Mouse (Mus musculus): Measurements from ENCODE around the gene Smco2.

Smco2 gene

DNA sequence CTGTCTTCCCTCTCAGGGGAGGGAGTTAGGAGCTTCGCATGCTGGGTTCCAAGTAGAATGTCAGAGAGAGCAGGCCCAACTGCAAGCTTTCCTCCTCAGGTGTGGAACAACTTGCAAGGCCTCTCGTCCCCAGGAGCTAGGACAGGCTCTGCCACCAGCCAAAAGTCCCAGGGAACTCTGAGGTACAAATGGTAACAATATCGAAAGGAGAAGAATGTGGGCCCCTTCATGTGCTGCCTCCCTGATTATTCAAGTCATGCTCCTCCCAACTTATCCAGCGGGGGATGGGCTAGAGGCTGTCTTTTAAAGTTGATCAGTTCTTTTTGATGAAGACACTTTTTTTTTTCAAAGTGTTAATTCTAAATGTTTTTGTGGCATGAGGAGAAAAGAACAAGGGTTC, at the start of gene Smco2:
Gene Smco2 (plus strand): TSS at position 55 of the 400 bp plus-strand sequence.
- in situ Hi-C loops (cut with MboI; ENCODE audit: low pct_unique_long_range_greater_than_20kb in 1 of 2, low sequenced_read_pairs in 2 of 2, unreplicated experiment in 1 of 2) = no loop called here

DNA sequence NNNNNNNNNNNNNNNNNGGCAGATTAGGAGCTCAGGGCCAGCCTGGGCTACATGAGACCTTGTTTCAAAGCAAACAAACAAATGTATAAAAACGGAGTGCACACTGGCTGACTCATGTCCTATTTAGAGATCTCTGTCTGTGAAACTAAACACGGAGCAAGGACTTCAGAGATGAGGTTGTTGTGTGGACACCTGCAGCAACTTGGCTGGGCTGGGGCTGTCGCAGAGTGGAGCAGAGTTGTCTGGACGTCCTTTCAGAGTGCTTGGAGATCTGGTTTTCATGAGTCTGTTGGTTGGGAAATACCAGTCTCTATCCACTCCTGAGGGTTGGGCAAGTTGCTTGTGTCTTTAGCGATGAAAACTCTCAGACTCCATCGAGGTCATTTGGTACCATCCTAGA, 39.9 kb upstream of the Smco2 start:
- in situ Hi-C loops (cut with MboI; ENCODE audit: low pct_unique_long_range_greater_than_20kb in 1 of 2, low sequenced_read_pairs in 2 of 2, unreplicated experiment in 1 of 2) = no loop called here

DNA sequence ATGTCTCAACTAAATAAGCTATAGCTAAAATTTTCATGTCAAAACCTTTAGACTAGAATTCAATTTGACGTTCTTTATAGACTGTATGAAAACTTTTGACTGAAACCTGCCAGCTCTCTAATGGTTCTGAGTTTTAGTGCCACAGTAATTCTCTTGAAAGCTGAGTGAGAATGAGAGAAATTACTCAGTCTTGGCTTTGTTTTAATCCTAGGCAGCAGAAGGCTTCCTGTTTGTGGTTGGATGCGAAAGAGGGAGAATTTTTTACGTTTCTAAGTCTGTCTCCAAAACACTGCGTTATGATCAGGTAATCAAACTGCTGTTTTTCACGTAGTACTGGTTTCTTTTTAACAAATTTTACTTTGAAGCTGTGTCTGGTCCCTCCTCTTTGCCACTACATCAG, 36.9 kb upstream of the Smco2 start:
- in situ Hi-C loops (cut with MboI; ENCODE audit: low pct_unique_long_range_greater_than_20kb in 1 of 2, low sequenced_read_pairs in 2 of 2, unreplicated experiment in 1 of 2) = no loop called here

DNA sequence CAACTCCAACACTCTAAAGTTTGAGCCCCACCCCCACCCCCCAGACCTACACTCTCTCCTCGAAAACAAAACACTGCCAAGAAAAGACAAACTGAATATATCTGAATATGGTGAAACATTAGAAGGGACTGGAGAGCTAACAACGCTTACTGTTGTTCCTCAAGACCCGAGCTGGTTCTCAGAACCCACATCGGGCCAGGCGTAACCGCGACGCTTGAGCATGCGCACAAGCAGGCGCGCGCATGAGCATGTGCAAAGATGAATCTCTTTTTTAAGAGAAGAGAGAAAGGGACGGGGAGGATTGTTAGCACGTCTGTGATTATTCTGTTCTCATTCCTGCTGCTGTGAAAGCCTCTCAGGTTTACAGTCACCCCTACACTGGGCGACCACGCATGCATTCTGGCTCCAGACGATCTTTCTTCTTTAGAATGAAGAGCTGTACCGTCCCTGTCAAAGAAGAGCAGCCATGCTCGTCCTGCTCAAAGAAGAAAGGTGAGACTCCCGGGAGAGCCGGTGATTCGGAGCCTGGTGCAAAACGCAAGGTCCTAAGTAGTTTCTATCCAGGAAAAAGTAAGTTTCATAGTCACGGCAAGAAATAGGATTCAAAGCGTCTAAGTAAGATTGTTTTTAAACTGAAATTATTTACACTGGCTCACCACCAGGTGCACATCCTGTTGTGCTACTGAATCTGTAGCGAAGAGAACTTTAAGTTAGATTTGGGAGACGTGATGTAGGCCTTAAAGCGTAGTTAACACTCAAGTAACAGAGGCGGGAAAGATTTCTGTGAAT, 29.5 kb upstream of the Smco2 start:
- in situ Hi-C loops (cut with MboI; ENCODE audit: low pct_unique_long_range_greater_than_20kb in 1 of 2, low sequenced_read_pairs in 2 of 2, unreplicated experiment in 1 of 2) = no loop called here

DNA sequence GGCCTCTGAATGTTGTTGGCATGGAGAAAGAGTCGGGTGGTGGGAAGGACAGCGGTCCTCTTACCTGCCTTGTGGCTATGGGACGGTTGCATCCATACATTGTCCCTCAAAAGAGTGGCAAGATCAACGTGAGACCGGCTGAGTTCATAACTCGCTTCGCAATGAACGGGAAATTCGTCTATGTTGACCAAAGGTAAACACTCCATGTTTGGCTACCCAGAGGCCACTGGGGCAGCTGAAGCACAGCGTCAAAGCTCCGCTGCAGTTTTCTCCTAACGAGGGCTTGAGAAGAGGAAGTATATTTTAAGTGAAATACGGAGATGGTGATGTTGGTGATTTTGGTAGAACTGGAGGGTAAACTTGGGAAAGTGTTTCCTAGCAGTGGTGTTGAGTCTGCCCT, 27.9 kb upstream of the Smco2 start:
- in situ Hi-C loops (cut with MboI; ENCODE audit: low pct_unique_long_range_greater_than_20kb in 1 of 2, low sequenced_read_pairs in 2 of 2, unreplicated experiment in 1 of 2) = no loop called here

DNA sequence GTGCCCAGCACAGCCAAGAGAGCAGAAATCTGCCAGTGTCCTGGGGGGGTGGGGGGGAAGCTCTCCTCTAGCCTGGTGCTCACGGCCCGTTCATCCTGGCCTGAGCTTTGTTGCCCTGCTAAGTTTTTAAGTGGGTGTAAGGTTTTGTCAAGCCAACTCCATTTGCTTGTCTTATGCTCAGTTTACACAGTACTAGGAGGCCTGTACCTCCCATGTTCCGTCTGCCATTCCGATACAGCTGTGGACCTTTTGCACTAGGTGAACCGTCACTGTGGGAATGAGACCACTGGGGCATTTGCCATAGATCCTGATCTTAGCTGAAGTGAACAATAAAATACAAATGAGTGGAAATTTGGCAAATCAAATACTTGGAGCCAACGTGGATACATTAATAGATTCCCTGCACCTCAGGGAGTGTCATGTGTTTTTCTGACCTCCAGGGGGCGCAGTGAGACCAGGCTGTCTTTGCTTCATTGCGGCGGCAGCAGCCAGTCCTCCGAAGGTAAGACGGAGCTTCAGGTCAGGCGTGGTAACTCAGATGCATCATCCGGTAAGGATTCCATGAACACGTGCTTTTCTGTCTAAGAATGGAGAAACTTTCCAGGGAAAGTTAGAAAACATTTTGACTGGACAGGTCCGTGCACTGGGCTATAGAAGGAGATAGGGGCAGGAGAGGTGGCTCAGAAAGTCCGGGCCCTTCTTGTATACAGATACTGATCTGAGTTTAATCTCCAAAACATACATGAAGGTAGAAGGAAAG, 25.0 kb upstream of the Smco2 start:
- in situ Hi-C loops (cut with MboI; ENCODE audit: low pct_unique_long_range_greater_than_20kb in 1 of 2, low sequenced_read_pairs in 2 of 2, unreplicated experiment in 1 of 2) = no loop called here

DNA sequence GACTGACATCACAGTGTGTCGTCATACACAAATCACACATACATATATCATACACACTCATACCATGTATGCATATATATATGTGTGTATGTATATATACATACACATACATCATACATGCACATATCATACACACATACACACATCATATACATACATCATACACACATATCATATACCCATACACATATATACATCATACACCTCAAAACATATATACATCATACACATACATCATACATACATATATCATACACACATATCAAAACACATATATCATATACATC, 24.5 kb upstream of the Smco2 start:
- in situ Hi-C loops (cut with MboI; ENCODE audit: low pct_unique_long_range_greater_than_20kb in 1 of 2, low sequenced_read_pairs in 2 of 2, unreplicated experiment in 1 of 2) = no loop called here

DNA sequence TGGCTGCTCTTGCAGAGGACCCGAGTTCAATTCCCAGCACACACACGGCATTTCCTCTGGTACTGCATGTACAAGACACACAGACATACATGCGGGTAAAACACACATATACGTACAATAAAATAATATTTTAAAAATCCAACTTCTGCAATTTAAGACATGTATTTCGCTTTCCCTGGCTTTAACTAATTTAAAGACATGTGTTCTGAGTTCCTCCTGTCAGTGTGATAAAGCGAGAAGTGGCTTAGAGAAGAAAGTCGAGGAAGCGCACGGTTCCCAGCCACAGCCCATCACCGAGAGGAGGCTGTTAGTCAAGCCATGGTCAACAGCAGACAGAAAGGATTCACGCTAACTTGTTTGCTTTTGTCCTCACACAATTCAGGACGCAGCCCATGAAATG, 18.6 kb upstream of the Smco2 start:
- in situ Hi-C loops (cut with MboI; ENCODE audit: low pct_unique_long_range_greater_than_20kb in 1 of 2, low sequenced_read_pairs in 2 of 2, unreplicated experiment in 1 of 2) = loop anchor here in 1 of 2 experiments (10.0 kb wide), 1 partner anchor 163 kb away; no protein-coding TSS in a partner anchor

DNA sequence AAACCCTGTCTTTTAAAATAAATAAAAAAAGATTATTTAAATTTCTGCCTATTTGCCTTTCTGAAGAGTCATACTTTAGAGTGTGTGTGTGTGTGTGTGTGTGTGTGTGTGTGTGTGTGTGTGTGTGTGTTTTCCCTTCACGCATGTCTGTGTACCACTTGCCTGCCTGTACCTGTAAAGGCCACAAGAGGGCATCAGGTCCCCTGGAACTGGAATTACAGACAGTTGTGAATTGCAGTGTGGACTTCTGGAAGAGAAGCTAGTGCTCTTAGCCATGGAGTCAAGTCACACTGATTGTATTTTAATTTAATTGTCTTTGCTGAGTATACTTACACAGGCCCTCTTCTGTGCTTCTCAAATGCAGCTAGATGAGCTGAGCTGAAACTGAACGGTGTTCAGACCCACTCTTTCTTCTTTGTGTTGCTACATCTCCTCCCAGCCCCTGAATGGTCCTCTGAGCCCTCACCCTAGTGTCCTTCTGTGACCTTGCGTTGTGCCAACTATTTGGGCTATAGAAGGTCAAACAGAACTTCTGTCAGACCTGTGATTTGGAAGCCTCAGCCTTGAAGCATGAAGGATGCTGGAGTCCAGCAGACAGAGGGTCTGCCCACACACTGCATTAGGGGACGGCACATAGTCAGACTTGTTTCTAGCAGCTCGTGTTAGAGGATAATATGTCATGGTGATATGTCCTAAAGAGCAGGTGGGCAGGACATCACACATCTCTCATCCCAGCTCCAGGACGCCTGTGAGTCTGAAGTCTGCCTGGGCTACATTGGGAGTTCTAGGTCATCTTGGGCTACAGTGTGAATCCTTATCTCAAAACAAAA, 16.2 kb upstream of the Smco2 start:
- in situ Hi-C loops (cut with MboI; ENCODE audit: low pct_unique_long_range_greater_than_20kb in 1 of 2, low sequenced_read_pairs in 2 of 2, unreplicated experiment in 1 of 2) = loop anchor here in 1 of 2 experiments (10.0 kb wide), 1 partner anchor 161 kb away; no protein-coding TSS in a partner anchor

DNA sequence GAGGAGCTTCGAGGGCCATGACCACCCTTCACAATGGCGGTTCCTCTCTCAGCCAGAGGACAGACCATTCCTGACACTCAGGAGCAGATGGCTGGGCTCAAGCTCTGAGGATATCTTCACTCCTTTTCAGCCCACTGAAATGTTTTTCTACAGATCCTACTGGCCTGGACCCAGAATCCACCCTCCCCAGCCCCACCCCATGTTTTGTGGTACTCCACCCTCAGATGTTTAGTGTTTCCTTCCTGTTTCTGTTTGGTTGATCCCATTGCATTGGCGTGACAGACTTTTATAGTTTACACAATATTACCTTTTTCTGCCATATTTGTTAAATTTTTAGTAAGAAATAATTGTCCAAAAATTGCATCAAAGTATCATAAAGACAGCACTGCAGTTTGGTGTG, 15.6 kb upstream of the Smco2 start:
- in situ Hi-C loops (cut with MboI; ENCODE audit: low pct_unique_long_range_greater_than_20kb in 1 of 2, low sequenced_read_pairs in 2 of 2, unreplicated experiment in 1 of 2) = loop anchor here in 1 of 2 experiments (10.0 kb wide), 1 partner anchor 160 kb away; no protein-coding TSS in a partner anchor

DNA sequence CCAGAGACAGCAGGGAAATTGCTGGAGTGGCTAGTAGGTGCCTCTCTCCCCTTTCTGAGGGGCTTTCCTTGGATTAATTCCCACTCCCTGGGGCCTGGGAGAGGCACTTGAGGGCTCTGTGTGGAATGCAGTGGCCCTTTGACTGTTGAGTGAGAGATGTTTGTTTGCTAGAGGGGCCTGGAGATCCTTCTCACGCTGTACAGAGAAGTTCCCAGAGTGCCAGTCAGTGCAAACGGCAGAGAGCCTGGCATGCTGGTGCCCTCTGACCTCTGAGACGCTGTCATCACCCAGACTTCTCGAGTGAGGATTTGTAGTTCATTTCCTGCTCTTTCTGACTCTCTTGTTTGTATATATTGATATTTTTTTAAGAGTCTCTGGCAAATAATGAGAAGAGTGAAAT, 14.1 kb upstream of the Smco2 start:
- in situ Hi-C loops (cut with MboI; ENCODE audit: low pct_unique_long_range_greater_than_20kb in 1 of 2, low sequenced_read_pairs in 2 of 2, unreplicated experiment in 1 of 2) = loop anchor here in 1 of 2 experiments (10.0 kb wide), 1 partner anchor 159 kb away; no protein-coding TSS in a partner anchor

DNA sequence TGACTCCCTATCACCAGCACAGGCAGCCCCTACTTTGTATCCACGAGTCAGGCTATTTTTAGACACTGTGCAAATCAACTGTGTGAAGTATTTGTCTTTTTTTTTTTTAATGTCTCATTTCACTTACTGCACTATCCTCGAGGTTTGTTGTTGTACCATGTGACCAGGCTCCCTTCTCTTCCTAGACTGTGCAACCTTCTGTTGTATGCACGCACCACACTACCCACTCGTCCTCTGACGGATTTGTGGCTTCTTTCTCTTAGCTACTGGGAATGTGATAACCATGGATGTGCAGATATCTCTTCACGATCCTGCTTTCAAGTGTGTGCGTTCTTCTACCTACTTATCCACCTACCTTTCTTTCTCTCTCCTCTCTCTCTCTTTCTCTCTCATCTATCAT, 12.6 kb upstream of the Smco2 start:
- in situ Hi-C loops (cut with MboI; ENCODE audit: low pct_unique_long_range_greater_than_20kb in 1 of 2, low sequenced_read_pairs in 2 of 2, unreplicated experiment in 1 of 2) = loop anchor here in 1 of 2 experiments (10.0 kb wide), 1 partner anchor 157 kb away; no protein-coding TSS in a partner anchor

DNA sequence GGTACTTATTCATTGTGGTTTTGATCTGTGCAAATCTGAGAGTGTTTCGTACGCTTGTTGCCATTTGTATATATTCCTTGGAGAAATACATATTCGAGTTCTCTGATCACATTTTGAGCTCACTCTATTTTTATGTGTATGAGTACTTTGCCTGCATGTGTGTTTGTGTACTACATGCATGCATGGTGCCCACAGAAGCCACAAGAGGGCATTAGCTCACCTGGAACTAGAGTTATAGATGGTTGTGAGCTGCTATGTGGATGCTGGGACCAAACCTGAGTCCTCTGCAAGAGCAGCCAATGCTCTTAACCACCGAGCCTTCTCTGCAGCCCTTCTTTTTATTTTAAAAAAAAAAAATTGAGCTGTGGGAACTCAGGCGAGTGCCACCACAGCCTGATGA, 11.5 kb upstream of the Smco2 start:
- in situ Hi-C loops (cut with MboI; ENCODE audit: low pct_unique_long_range_greater_than_20kb in 1 of 2, low sequenced_read_pairs in 2 of 2, unreplicated experiment in 1 of 2) = loop anchor here in 1 of 2 experiments (10.0 kb wide), 1 partner anchor 156 kb away; no protein-coding TSS in a partner anchor

DNA sequence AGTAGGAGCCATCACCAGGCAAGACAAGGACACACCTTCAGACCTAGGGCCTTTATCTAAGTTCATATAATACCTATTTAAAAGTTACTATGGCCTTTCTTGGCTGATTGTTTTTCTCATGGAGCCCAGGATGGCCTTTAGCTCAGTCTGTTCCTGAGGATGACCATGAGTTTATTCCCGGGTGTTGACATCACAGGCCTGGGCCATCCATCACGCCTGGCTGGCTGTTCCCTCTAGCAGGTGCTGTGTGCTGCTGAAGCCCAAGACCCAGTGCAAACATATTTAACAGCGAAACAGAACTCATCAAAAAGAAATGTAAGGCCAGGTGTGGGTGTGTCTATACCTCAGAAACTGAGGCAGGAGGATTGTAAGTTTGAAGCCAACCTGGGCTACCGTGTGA, 11.0 kb upstream of the Smco2 start:
- in situ Hi-C loops (cut with MboI; ENCODE audit: low pct_unique_long_range_greater_than_20kb in 1 of 2, low sequenced_read_pairs in 2 of 2, unreplicated experiment in 1 of 2) = loop anchor here in 1 of 2 experiments (10.0 kb wide), 1 partner anchor 156 kb away; no protein-coding TSS in a partner anchor

DNA sequence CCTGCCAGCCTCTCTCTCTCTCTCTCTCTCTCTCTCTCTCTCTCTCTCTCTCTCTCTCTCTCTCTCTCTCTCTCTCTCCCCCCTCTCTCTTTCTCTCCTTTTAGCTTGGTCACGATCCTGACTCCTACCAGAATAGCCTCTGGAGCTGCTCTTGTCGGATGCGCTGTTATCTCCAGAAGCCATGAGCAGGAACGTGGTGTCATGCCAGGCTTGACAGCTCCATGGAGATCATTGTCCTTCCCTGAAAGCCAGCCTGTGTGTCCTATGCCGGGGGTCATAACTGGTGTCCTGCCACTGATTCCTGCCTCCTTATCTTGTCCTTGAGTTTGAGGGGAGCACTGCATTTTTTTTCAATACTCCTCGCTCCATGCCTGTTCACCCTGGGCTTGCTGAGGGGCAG, 5.0 kb upstream of the Smco2 start:
- in situ Hi-C loops (cut with MboI; ENCODE audit: low pct_unique_long_range_greater_than_20kb in 1 of 2, low sequenced_read_pairs in 2 of 2, unreplicated experiment in 1 of 2) = no loop called here

DNA sequence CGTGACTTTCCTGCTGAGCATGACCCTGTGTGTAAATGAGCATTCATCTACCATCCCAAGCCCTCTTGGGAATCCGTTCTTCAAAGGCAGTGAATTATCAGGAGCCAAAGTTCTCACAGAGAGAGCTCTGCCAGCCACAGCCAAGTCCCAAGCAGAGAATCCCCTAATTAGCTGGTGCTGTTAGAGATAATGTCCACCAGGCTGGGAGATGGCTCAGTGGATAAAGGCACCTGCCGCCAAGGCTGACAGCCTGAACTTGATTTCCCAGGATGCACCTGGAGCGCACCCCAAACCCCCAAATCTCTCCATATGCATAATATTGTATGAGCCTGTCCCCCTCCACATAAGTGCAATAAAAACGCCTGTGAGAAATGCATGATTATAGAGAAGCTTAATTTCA, 4.6 kb upstream of the Smco2 start:
- in situ Hi-C loops (cut with MboI; ENCODE audit: low pct_unique_long_range_greater_than_20kb in 1 of 2, low sequenced_read_pairs in 2 of 2, unreplicated experiment in 1 of 2) = no loop called here

DNA sequence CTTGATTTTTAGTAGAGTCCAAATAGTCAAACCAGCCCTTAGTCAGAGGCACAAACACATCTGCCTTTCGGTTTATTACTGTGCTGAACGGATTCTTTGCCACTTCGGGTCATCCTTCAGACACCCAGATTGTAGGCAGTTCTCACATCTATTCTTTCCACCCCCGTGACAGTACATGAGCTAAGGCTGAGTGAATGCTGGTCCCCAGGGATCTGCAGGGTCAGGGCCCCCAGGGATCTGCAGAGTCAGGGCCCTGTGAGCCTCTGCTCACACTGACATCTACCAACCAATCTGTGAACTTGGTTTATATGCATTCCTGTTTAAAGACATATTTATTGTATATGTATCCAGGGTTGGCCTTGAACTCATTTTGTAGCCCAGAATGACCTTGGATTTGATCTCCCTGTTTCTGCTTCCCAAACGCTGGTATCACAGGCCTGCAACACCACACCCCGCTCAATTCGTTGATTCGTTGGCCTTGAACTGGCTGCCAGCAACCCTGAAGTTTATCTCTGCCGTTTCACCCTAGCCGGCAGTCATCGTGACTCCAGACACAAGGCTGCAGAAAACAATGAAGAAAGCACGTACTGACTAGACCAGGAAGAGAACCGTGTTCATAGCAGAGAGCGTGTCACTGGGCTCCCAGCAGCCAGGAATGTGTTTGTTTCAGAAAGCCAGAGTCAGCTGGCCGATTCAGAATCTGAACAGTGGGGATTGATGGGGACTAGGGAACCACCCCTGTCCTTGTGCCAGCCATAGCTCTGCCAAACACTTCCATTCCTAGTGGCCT, 3.7 kb upstream of the Smco2 start:
- in situ Hi-C loops (cut with MboI; ENCODE audit: low pct_unique_long_range_greater_than_20kb in 1 of 2, low sequenced_read_pairs in 2 of 2, unreplicated experiment in 1 of 2) = no loop called here

DNA sequence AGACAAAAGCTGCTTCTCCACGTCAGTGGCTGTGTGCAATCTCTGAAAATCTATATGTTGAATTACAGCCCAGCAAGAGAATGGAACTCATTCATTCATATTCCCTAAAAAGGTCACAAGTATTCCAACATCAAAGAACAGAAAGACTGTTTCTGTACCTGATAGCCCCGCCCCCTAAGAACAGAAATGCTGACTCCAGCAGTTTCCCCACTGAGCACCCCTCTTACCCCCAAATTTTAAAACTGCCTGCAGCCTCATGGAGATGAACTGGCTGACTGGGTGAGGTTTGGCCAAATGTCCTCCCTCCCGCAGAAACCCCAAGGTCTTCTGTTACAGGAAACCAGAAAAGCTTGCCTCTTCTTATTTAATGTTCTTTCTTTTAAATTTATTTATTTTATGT, 2.5 kb upstream of the Smco2 start:
- in situ Hi-C loops (cut with MboI; ENCODE audit: low pct_unique_long_range_greater_than_20kb in 1 of 2, low sequenced_read_pairs in 2 of 2, unreplicated experiment in 1 of 2) = no loop called here
